Mouse (Mus musculus) erythroblast, embryonic 14.5 days (primary cell): ENCODE measurements around the gene Stambpl1. TPM values are rescaled to one million over a fixed set of nuclear protein-coding genes. Genes with fewer than 3 reads are reported as not detected.
"Not testable (repeated sequence)": the region's sequence is repeated elsewhere in the genome, so short reads cannot be mapped to it uniquely, and the experiment has no call there.

Experiments used
- H3K27me3 ChIP-seq: 2 replicates; pipeline ENCODE4 v1.6.1; 2012; ENCODE audit warnings: inconsistent platforms; ENCODE audit not compliant: control insufficient read depth
- H3K36me3 ChIP-seq: 2 replicates; pipeline ENCODE4 v1.6.1; 2012; ENCODE audit warnings: mild to moderate bottlenecking, inconsistent platforms; ENCODE audit not compliant: control insufficient read depth
- H3K4me1 ChIP-seq: 2 replicates; pipeline ENCODE4 v1.6.1; 2012; ENCODE audit warnings: inconsistent platforms; ENCODE audit not compliant: control insufficient read depth
- H3K4me3 ChIP-seq: replicated peaks from 2 replicates; pipeline ENCODE3; 2012; ENCODE audit warnings: moderate library complexity, mild to moderate bottlenecking, inconsistent platforms
- H3K9me3 ChIP-seq: 2 replicates; pipeline ENCODE4 v1.6.1; 2012; ENCODE audit warnings: low read length, inconsistent platforms, mixed read lengths; ENCODE audit not compliant: control insufficient read depth
- GATA1 ChIP-seq: IDR thresholded peaks from 2 replicates; pipeline ENCODE4 v1.6.1; 2012; ENCODE audit warnings: low read length, inconsistent platforms, mixed read lengths
- TAL1 ChIP-seq: IDR thresholded peaks from 3 replicates; pipeline ENCODE4 v1.6.1; 2012; ENCODE audit warnings: low read length, inconsistent platforms, mixed read lengths
- polyA plus RNA-seq: library from polyadenylated mRNA; stranded (reverse); fragments of >175 nt; gene quantifications from 2 replicates; pipeline ENCODE4 v1.2.3, GENCODE M21; 2012

Stambpl1 gene
- polyA plus RNA-seq, 1 experiment = not detected

GRCm38 (mm10) chr19:34193683-34194082 is 1.7 kb downstream of the Stambpl1 start:
- Histone ChIP-seq H3K36me3 (no peaks in the 10 kb centered on the region), H3K9me3 (no peaks in the 10 kb centered on the region), H3K4me1 (peaks cover 11% of the 10 kb centered on the region), H3K27me3 (peaks cover 12% of the 10 kb centered on the region), H3K4me3 (peak overlapping the region; percentile 64)
- TF ChIP-seq GATA1 (no peak), TAL1 (no peak)

DNA sequence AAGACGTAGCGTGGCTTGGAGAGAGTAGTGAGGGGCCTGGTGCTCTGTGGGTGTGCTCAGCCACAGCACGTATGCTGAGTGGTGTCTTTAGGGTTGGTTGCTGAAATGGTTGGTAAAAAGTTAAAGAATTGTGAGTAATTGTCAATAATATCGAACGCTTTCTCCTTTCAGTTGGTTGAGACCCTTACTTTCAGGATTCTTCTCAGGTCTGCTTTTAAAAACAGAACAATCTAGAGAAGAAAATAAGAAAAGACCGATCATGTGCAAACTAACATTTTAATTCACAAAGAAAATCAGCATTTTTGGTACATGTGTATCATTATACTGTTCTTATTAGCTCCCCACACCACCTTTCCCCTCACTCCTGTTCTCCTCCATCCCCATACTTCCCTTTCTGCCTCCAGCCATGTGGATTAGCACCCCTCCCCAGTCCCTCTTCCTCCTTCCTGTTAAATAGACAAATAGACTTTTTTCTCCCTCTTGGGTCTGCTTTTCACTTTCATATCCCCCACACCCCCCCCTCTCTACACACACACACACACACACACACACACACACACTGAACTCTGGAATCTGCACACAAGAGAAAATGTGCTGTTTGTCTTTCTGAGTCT is 2.2 kb downstream of the Stambpl1 start:
- Histone ChIP-seq H3K36me3 (no peaks in the 10 kb centered on the region), H3K9me3 (no peaks in the 10 kb centered on the region), H3K4me1 (peaks cover 11% of the 10 kb centered on the region), H3K27me3 (peaks cover 12% of the 10 kb centered on the region), H3K4me3 (no peak overlapping the region)
- TF ChIP-seq GATA1 = no peak
- TF ChIP-seq TAL1 = no peak

GRCm38 (mm10) chr19:34195031-34195430 is 3.0 kb downstream of the Stambpl1 start:
- no peak overlapping the region for H3K4me3 ChIP-seq
- H3K27me3 ChIP-seq = peaks cover 12% of the 10 kb centered on the region
- no peaks in the 10 kb centered on the region for H3K9me3 ChIP-seq
- no peaks in the 10 kb centered on the region for H3K36me3 ChIP-seq
- H3K4me1 ChIP-seq = peaks cover 11% of the 10 kb centered on the region
- no peak for TF ChIP-seq GATA1
- no peak for TF ChIP-seq TAL1

DNA sequence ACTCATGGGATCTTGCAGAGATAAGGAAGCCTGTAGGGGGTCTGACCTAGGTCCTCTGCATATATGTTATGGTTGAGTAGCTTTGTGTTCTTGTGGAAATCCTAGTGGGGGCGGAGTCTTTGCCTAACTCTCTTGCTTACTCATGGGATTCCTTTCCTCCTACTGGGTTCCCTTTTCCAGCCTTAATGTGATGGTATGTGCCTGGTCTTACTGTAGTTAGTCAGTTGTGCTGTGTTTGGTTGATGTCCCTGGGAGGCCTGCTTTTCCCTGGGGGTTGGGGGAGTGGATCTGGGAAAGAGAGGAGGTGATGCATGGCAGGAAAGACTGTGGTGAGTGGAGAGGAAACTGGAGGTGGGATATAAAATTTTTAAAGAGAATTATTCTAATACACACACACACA is 6.0 kb downstream of the Stambpl1 start:
- H3K27me3 ChIP-seq = no peaks in the 10 kb centered on the region
- no peaks in the 10 kb centered on the region for H3K36me3 ChIP-seq
- H3K4me3 ChIP-seq = no peak overlapping the region
- no peaks in the 10 kb centered on the region for H3K9me3 ChIP-seq
- TF ChIP-seq GATA1 (no peak), TAL1 (no peak)
- no peaks in the 10 kb centered on the region for H3K4me1 ChIP-seq

DNA sequence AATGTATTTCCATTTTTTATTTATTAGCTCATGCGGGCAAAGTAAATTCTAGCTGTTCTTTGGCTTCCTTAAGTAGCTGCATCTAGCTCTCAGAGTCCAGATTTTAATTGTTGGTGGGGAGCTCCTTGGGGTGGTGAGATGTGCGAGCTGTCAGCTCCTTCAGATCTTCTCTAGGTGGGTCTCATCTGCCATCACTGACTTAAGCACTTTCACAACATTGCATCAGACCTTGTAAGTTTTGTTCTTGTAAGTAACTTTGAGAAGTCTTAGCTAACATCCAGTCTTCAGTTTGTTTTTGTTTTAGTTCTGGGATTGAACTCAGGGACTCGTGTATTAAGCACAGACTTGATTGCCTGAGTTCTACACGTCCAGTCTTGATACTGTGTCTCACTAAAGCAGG is 6.9 kb downstream of the Stambpl1 start:
- no peaks in the 10 kb centered on the region for H3K9me3 ChIP-seq
- H3K4me3 ChIP-seq = no peak overlapping the region
- no peaks in the 10 kb centered on the region for H3K4me1 ChIP-seq
- TF ChIP-seq GATA1 = no peak
- TF ChIP-seq TAL1 = no peak
- no peaks in the 10 kb centered on the region for H3K36me3 ChIP-seq
- H3K27me3 ChIP-seq = no peaks in the 10 kb centered on the region

GRCm38 (mm10) chr19:34199488-34199887 is 7.5 kb downstream of the Stambpl1 start:
- Histone ChIP-seq H3K4me1 (no peaks in the 10 kb centered on the region), H3K4me3 (no peak overlapping the region), H3K27me3 (no peaks in the 10 kb centered on the region), H3K9me3 (no peaks in the 10 kb centered on the region), H3K36me3 (no peaks in the 10 kb centered on the region)
- TF ChIP-seq GATA1 (no peak), TAL1 (no peak)

GRCm38 (mm10) chr19:34202668-34203067 is 10.6 kb downstream of the Stambpl1 start:
- Histone ChIP-seq H3K4me1 (no peaks in the 10 kb centered on the region), H3K36me3 (no peaks in the 10 kb centered on the region), H3K27me3 (no peaks in the 10 kb centered on the region), H3K4me3 (no peak overlapping the region), H3K9me3 (no peaks in the 10 kb centered on the region)
- TF ChIP-seq TAL1 (no peak), GATA1 (no peak)

DNA sequence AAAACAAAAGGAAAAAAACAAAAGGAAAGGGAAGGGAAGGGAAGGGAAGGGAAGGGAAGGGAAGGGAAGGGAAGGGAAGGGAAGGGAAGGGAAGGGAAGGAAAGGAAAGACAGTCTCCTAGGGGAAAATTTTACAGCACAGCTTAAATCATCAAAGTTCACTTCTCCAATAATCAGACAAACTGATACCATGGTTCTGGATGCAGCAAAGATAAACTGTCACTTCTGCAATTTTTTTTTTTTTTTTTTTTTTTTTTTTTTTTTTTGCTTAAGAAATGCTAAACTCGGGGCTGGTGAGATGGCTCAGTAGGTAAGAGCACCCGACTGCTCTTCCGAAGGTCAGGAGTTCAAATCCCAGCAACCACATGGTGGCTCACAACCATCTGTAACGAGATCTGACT is 14.1 kb downstream of the Stambpl1 start:
- not testable (repeated sequence) for H3K36me3 ChIP-seq

GRCm38 (mm10) chr19:34206760-34207440 is 14.9 kb downstream of the Stambpl1 start:
- no peak overlapping the region for H3K4me3 ChIP-seq
- no peaks in the 10 kb centered on the region for H3K4me1 ChIP-seq
- no peaks in the 10 kb centered on the region for H3K36me3 ChIP-seq
- TF ChIP-seq TAL1 (no peak), GATA1 (no peak)
- no peaks in the 10 kb centered on the region for H3K9me3 ChIP-seq
- no peaks in the 10 kb centered on the region for H3K27me3 ChIP-seq

More for the DNA sequence above, 14.1 kb downstream of the Stambpl1 start:
- not testable (repeated sequence) for H3K27me3 ChIP-seq, H3K4me1 ChIP-seq, H3K9me3 ChIP-seq, H3K4me3 ChIP-seq
